In the genomic region with DNA sequence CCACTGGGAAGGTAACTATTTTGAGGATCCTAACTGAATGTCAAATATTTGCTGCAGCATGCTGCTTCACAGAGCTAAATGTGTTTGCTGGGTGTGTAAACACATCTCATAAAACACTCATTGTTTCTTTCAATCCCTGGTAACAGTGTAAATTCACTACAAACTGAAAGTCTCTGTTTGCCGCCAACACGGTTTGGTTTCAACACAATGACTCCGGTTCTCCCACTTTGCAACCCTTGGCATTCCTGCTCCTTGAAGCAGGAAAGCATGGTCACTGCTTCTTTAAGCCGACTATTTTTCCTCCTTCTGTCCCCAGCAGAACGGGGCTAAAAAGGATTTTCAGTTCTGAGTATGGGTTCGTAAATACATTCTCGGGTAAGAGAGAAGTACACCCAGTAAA, we compare ENCODE assay signal across 17 mouse cellular contexts.
DNase-seq lines count a peak whose midpoint lies in the region; ATAC-seq lines count a peak whose summit lies in the region.
"Had no signal": no experiment of that assay in that cellular context is flagged by ENCODE, and none has a peak within 500 bp of the region (broad histone marks: within the 10 kb centered on the region; RNA-seq: fewer than 3 reads in every experiment).

No protein-coding gene starts in this region.

- H3K4me1 ChIP-seq in hindbrain, embryonic 14.5 days (replicated peaks; ENCODE audit: control insufficient read depth, insufficient read depth, low read length): peaks cover 10% of the 10 kb centered on the region
- H3K4me1 ChIP-seq in hindbrain, embryonic 10.5 days (replicated peaks): peaks cover 18% of the 10 kb centered on the region
- peaks cover 10% of the 10 kb centered on the region; the same call in 1 of the 2 replicates for H3K4me1 ChIP-seq in limb, embryonic 10.5 days

- H3K36me3 ChIP-seq in hindbrain, embryonic 14.5 days (replicated peaks; ENCODE audit: control insufficient read depth, insufficient read depth): no peaks in the 10 kb centered on the region
- H3K36me3 ChIP-seq in hindbrain, embryonic 10.5 days: no peaks in the 10 kb centered on the region
- H3K36me3 ChIP-seq in limb, embryonic 10.5 days: no peaks in the 10 kb centered on the region
- H3K36me3 ChIP-seq: G1E; limb, embryonic 13.5 days; neural tube, embryonic 15.5 days had no signal

- peak overlapping the region; percentile 28; the same call in 1 of the 2 replicates for H3K27ac ChIP-seq in hindbrain, embryonic 14.5 days
- no peak overlapping the region for H3K27ac ChIP-seq in hindbrain, embryonic 10.5 days
- H3K27ac ChIP-seq in limb, embryonic 10.5 days: no peak overlapping the region
- H3K27ac ChIP-seq: limb, embryonic 13.5 days; neural tube, embryonic 15.5 days had no signal

- no peak overlapping the region for H3K4me3 ChIP-seq in hindbrain, embryonic 14.5 days (replicated peaks; ENCODE audit: low read length)
- H3K4me3 ChIP-seq in hindbrain, embryonic 10.5 days: no peak overlapping the region
- no peak overlapping the region for H3K4me3 ChIP-seq in limb, embryonic 10.5 days
- H3K4me3 ChIP-seq: limb, embryonic 13.5 days; neural tube, embryonic 15.5 days had no signal

- H3K4me2 ChIP-seq in hindbrain, embryonic 14.5 days (replicated peaks): no peak overlapping the region
- H3K4me2 ChIP-seq: limb, embryonic 13.5 days; neural tube, embryonic 15.5 days had no signal

- no peak for DNase-seq in hindbrain, embryonic 14.5 days (ENCODE audit: low spot score)
- DNase-seq in hindbrain, embryonic 10.5 days (ENCODE audit: low spot score): no peak
- peak; percentile 39 for DNase-seq in brain, adult 2 months (ENCODE audit: low read depth, low spot score)
- DNase-seq in lung, adult 18-20 months: peak; percentile 58 to 68
- peak; percentile 17 to 29 for DNase-seq in lung, postnatal 4 days
- DNase-seq in retina, embryonic 14.5 days (ENCODE audit: low spot score): no peak
- DNase-seq in thymus, postnatal 4 days: no peak
- DNase-seq in limb, embryonic 10.5 days (ENCODE audit: low spot score): no peak
- DNase-seq: adrenal gland, postnatal 36 days; cerebellum, adult 11-12 months; heart, postnatal 14 days; kidney, postnatal 36 days; thymus, postnatal 14 days had no signal

- no peaks in the 10 kb centered on the region for H3K27me3 ChIP-seq in hindbrain, embryonic 14.5 days (ENCODE audit: control insufficient read depth, insufficient read depth, low read length)
- no peaks in the 10 kb centered on the region for H3K27me3 ChIP-seq in hindbrain, embryonic 10.5 days (ENCODE audit: insufficient read depth, poor library complexity, severe bottlenecking)
- no peaks in the 10 kb centered on the region for H3K27me3 ChIP-seq in limb, embryonic 10.5 days (ENCODE audit: low read depth, poor library complexity, severe bottlenecking)
- H3K27me3 ChIP-seq: limb, embryonic 13.5 days; neural tube, embryonic 15.5 days had no signal

- no peak for ATAC-seq in hindbrain, embryonic 14.5 days (ENCODE audit: low FRiP score)
- ATAC-seq: intestine, embryonic 16.5 days had no signal

- no peaks in the 10 kb centered on the region for H3K9me3 ChIP-seq in hindbrain, embryonic 14.5 days (ENCODE audit: control insufficient read depth, low read length)
- H3K9me3 ChIP-seq in hindbrain, embryonic 10.5 days: no peaks in the 10 kb centered on the region
- no peaks in the 10 kb centered on the region for H3K9me3 ChIP-seq in limb, embryonic 10.5 days (replicated peaks)
- H3K9me3 ChIP-seq: G1E; limb, embryonic 13.5 days; neural tube, embryonic 15.5 days had no signal

- WGBS in hindbrain, embryonic 14.5 days: 39% methylated on average over 7 of the region's 7 CpGs
- 49% methylated on average over 7 of the region's 7 CpGs for WGBS in hindbrain, embryonic 10.5 days
- WGBS in limb, embryonic 10.5 days: 76% methylated on average over 7 of the region's 7 CpGs

- no peak overlapping the region for H3K9ac ChIP-seq in hindbrain, embryonic 14.5 days
- H3K9ac ChIP-seq: limb, embryonic 13.5 days; neural tube, embryonic 15.5 days had no signal

Comparison
In these comparisons a context has a peak if more than half of its experiments do, and no peak if none do; other contexts are left out.
1. DNase-seq: peak in brain, adult 2 months (single experiment), lung, adult 18-20 months (2 of 2) and lung, postnatal 4 days (2 of 2); none in hindbrain, embryonic 14.5 days (single experiment), hindbrain, embryonic 10.5 days (single experiment), retina, embryonic 14.5 days (single experiment), thymus, postnatal 4 days (single experiment) and limb, embryonic 10.5 days (single experiment).